Mouse (Mus musculus) CH12.LX (cell line): ENCODE data around the gene Timp1. TPM values are rescaled to one million over a fixed set of nuclear protein-coding genes. Genes with fewer than 3 reads are reported as not detected.

ENCODE experiments used
- DNase-seq: peaks from one replicate; pipeline ENCODE4 v3.0.0-alpha.2; 2013; ENCODE audit errors: extremely low read depth
- H3K27ac ChIP-seq: 2 replicates; pipeline ENCODE4 v1.5.1; 2012; ENCODE audit warnings: low read depth, mild to moderate bottlenecking, control low read depth, moderate library complexity; ENCODE audit not compliant: insufficient read depth
- H3K27me3 ChIP-seq: replicated peaks from 2 replicates; pipeline ENCODE3; 2012; ENCODE audit warnings: inconsistent platforms
- H3K36me3 ChIP-seq, 2 experiments: replicated peaks in 1 of 2; 2 replicates each; pipeline versions ENCODE3 to v1.6.1; 2012; ENCODE audit warnings: inconsistent platforms in 1 of 2, low read length in 1 of 2, mild to moderate bottlenecking in 1 of 2, mixed read lengths in 1 of 2, moderate library complexity in 1 of 2; ENCODE audit not compliant: control insufficient read depth in 1 of 2, insufficient read depth in 1 of 2
- H3K4me1 ChIP-seq, 2 experiments: 2 replicates each; pipeline ENCODE4 v1.6.1; 2012; ENCODE audit warnings: inconsistent platforms in 1 of 2, moderate library complexity in 1 of 2; ENCODE audit not compliant: insufficient read depth in 2 of 2, control insufficient read depth in 1 of 2
- H3K4me2 ChIP-seq: 2 replicates; pipeline ENCODE4 v1.6.1; 2012; ENCODE audit warnings: low read depth, mild to moderate bottlenecking, control low read depth; ENCODE audit not compliant: poor library complexity, insufficient read depth, severe bottlenecking
- H3K4me3 ChIP-seq, 3 experiments: fragments of 150-350 bp in 1 of 3; sonication (generic) in 1 of 3; replicated peaks in 1 of 3; 2 replicates each; pipeline versions ENCODE3 to v1.5.1; 2011 to 2012; ENCODE audit warnings: low read depth in 2 of 3, low read length in 2 of 3, mild to moderate bottlenecking in 2 of 3, moderate library complexity in 2 of 3, control low read depth in 1 of 3, improper control_type of control experiment in 1 of 3, inconsistent platforms in 1 of 3, mixed read lengths in 1 of 3; ENCODE audit not compliant: poor library complexity in 1 of 3
- H3K79me2 ChIP-seq: replicated peaks from 2 replicates; pipeline ENCODE4 v1.6.1; 2012; ENCODE audit warnings: mild to moderate bottlenecking, moderate library complexity; ENCODE audit not compliant: control insufficient read depth, poor library complexity, insufficient read depth, severe bottlenecking; ENCODE audit errors: extremely low read depth
- H3K9ac ChIP-seq: 2 replicates; pipeline ENCODE4 v1.6.1; 2012; ENCODE audit warnings: low read depth, mild to moderate bottlenecking, control low read depth, moderate library complexity; ENCODE audit not compliant: insufficient read depth
- H3K9me3 ChIP-seq: replicated peaks from 2 replicates; pipeline ENCODE3; 2012; ENCODE audit warnings: low read length, inconsistent platforms, mixed read lengths
- BHLHE40 ChIP-seq: IDR thresholded peaks from 2 replicates; pipeline ENCODE4 v1.6.1; 2011; ENCODE audit warnings: mild to moderate bottlenecking, low read depth, low read length, improper control_type of control experiment
- CHD1 ChIP-seq: IDR thresholded peaks from 2 replicates; pipeline ENCODE4 v1.6.1; 2012; ENCODE audit warnings: low read depth, low read length, improper control_type of control experiment, inconsistent platforms
- CHD2 ChIP-seq: IDR thresholded peaks from 2 replicates; pipeline ENCODE4 v1.6.1; 2011; ENCODE audit warnings: low read length, improper control_type of control experiment
- E2F4 ChIP-seq: IDR thresholded peaks from 2 replicates; pipeline ENCODE4 v1.6.1; 2011; ENCODE audit warnings: low read depth, low read length, improper control_type of control experiment; ENCODE audit not compliant: insufficient replicate concordance
- ETS1 ChIP-seq: conservative IDR thresholded peaks from 2 replicates; pipeline ENCODE4 v1.6.1; 2012; ENCODE audit warnings: low read depth, mild to moderate bottlenecking, inconsistent platforms, low read length, improper control_type of control experiment, moderate library complexity
- GABPA ChIP-seq: IDR thresholded peaks from 2 replicates; pipeline ENCODE4 v1.6.1; 2012; ENCODE audit warnings: low read depth, low read length, improper control_type of control experiment, inconsistent platforms; ENCODE audit not compliant: insufficient replicate concordance
- JUN ChIP-seq: IDR thresholded peaks from 2 replicates; pipeline ENCODE4 v1.6.1; 2011; ENCODE audit warnings: low read depth, mild to moderate bottlenecking, low read length, improper control_type of control experiment, moderate library complexity; ENCODE audit not compliant: insufficient read depth
- JUND ChIP-seq: conservative IDR thresholded peaks from 2 replicates; pipeline ENCODE4 v1.6.1; 2011; ENCODE audit warnings: low read depth, low read length, improper control_type of control experiment
- MAFK ChIP-seq: IDR thresholded peaks from 2 replicates; pipeline ENCODE4 v1.6.1; 2011; ENCODE audit warnings: low read length, improper control_type of control experiment; ENCODE audit not compliant: insufficient replicate concordance
- MAX ChIP-seq: IDR thresholded peaks from 2 replicates; pipeline ENCODE4 v1.6.1; 2011; ENCODE audit warnings: low read length, improper control_type of control experiment
- MEF2A ChIP-seq: IDR thresholded peaks from 2 replicates; pipeline ENCODE4 v1.6.1; 2014; ENCODE audit warnings: low read depth, mild to moderate bottlenecking, inconsistent platforms, low read length, improper control_type of control experiment, borderline replicate concordance
- MYC ChIP-seq: IDR thresholded peaks from 2 replicates; pipeline ENCODE4 v1.6.1; 2011; ENCODE audit warnings: low read depth, mild to moderate bottlenecking, improper control_type of control experiment, low read length
- NELFE ChIP-seq: IDR thresholded peaks from 2 replicates; pipeline ENCODE4 v1.6.1; 2011; ENCODE audit warnings: low read depth, low read length, improper control_type of control experiment
- NRF1 ChIP-seq: IDR thresholded peaks from 2 replicates; pipeline ENCODE4 v1.6.1; 2014; ENCODE audit warnings: low read depth, mild to moderate bottlenecking, inconsistent platforms, low read length, improper control_type of control experiment, moderate library complexity
- PAX5 ChIP-seq: IDR thresholded peaks from 2 replicates; pipeline ENCODE4 v1.6.1; 2012; ENCODE audit warnings: low read length, inconsistent platforms, mixed read lengths
- POLR2AphosphoS2 ChIP-seq: IDR thresholded peaks from 2 replicates; pipeline ENCODE4 v1.6.1; 2011; ENCODE audit warnings: low read depth, low read length, improper control_type of control experiment
- SIN3A ChIP-seq: IDR thresholded peaks from 2 replicates; pipeline ENCODE4 v1.6.1; 2012; ENCODE audit warnings: low read length, improper control_type of control experiment, inconsistent platforms
- SMC3 ChIP-seq: IDR thresholded peaks from 2 replicates; pipeline ENCODE4 v1.6.1; 2011; ENCODE audit warnings: low read depth, low read length, improper control_type of control experiment
- UBTF ChIP-seq: IDR thresholded peaks from 2 replicates; pipeline ENCODE4 v1.6.1; 2012; ENCODE audit warnings: low read depth, mild to moderate bottlenecking, inconsistent platforms, low read length, improper control_type of control experiment, moderate library complexity
- USF2 ChIP-seq: conservative IDR thresholded peaks from 2 replicates; pipeline ENCODE4 v1.6.1; 2011; ENCODE audit warnings: low read depth, low read length, improper control_type of control experiment
- ZC3H11A ChIP-seq: IDR thresholded peaks from 2 replicates; pipeline ENCODE4 v1.6.1; 2012; ENCODE audit warnings: low read depth, mild to moderate bottlenecking, inconsistent platforms, low read length, improper control_type of control experiment
- ZMIZ1 ChIP-seq: IDR thresholded peaks from 2 replicates; pipeline ENCODE4 v1.6.1; 2012; ENCODE audit warnings: low read depth, mild to moderate bottlenecking, inconsistent platforms, low read length, improper control_type of control experiment
- dilution Hi-C: fragments of 300-500 bp; cut with MboI; formaldehyde crosslinking; loops from 2 replicates; pipeline ENCODE4 v1.14.3; 2020; ENCODE audit warnings: low sequenced_read_pairs; ENCODE audit not compliant: extremely low pct_unique_long_range_greater_than_20kb, extremely low pct_ligation_motif_present
- in situ Hi-C: fragments of 300-500 bp; cut with MboI; formaldehyde crosslinking; loops from 3 replicates; pipeline ENCODE4 v1.14.3; 2019; ENCODE audit warnings: low sequenced_read_pairs, low pct_ligation_motif_present, low pct_unique_long_range_greater_than_20kb, mixed read lengths
- polyA plus RNA-seq: library from polyadenylated mRNA; unstranded; fragments of >175 nt; gene quantifications from 2 replicates; pipeline ENCODE4 v1.2.1, GENCODE M21; 2012; ENCODE audit warnings: low read depth; ENCODE audit not compliant: insufficient read length
- total RNA-seq, 2 experiments: library from RNA; depleted of rRNA; stranded (reverse); fragments of 300-350 nt in 1 of 2; fragments of >200 nt in 1 of 2; gene quantifications; 2 replicates each; pipeline ENCODE4 v1.2.3; 2012 to 2014

Gene Timp1
- total and polyA plus RNA-seq, 3 experiments, result 0.13 to 0.36 TPM; not detected in 1

DNA sequence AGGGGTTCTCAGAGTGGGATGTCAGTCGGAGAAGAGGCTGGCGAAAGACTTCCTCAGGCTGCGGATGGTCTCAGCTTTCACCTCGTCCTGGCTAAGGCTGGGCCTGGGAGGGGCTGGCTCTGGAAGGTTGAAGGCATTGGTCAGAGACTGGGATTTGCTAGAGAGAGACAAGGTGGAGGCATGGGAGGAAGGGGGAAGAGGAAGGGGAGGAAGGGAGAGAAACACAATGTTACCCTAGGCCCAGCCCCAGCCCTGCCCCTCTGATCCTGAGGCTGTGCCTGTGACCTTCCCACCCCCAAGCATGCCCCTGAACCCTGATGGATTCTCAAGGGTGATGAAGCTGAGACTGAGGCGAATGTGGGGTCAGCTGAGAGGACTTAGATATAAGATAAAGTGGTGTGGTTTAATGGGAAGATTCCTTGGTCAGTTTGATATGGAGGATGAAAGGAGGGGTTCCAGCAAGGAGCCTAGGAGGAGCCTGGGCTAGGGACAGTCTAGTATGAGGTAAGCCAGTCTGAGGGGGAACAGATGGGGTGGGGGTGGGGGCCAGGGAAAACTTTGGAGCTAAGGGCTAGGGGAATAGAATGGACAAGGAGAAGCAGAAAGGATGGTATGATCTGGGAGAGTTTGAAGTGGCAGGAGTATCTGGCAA, 8.4 kb upstream of the Timp1 start:
- no peak for TF ChIP-seq UBTF
- no peak for TF ChIP-seq NRF1
- TF ChIP-seq SMC3, result no peak
- TF ChIP-seq ETS1, result no peak
- TF ChIP-seq CHD1, result no peak
- no peak for TF ChIP-seq GABPA
- no peak for TF ChIP-seq CHD2
- TF ChIP-seq USF2, result no peak
- no peak for TF ChIP-seq E2F4
- TF ChIP-seq, all 38 proteins: peak for 0
- Histone ChIP-seq H3K27me3 (no peaks in the 10 kb centered on the region), H3K79me2 (no peaks in the 10 kb centered on the region), H3K27ac (no peak overlapping the region), H3K4me3 (no peak overlapping the region), H3K9ac (no peak overlapping the region), H3K36me3 (peaks cover 26 to 65% of the 10 kb centered on the region in 2 experiments), H3K4me2 (no peak overlapping the region), H3K4me1 (no peaks in the 10 kb centered on the region), H3K9me3 (no peaks in the 10 kb centered on the region)
- in situ Hi-C loops (no loop called here), dilution Hi-C loops (no loop called here)
- no peak for DNase-seq

DNA sequence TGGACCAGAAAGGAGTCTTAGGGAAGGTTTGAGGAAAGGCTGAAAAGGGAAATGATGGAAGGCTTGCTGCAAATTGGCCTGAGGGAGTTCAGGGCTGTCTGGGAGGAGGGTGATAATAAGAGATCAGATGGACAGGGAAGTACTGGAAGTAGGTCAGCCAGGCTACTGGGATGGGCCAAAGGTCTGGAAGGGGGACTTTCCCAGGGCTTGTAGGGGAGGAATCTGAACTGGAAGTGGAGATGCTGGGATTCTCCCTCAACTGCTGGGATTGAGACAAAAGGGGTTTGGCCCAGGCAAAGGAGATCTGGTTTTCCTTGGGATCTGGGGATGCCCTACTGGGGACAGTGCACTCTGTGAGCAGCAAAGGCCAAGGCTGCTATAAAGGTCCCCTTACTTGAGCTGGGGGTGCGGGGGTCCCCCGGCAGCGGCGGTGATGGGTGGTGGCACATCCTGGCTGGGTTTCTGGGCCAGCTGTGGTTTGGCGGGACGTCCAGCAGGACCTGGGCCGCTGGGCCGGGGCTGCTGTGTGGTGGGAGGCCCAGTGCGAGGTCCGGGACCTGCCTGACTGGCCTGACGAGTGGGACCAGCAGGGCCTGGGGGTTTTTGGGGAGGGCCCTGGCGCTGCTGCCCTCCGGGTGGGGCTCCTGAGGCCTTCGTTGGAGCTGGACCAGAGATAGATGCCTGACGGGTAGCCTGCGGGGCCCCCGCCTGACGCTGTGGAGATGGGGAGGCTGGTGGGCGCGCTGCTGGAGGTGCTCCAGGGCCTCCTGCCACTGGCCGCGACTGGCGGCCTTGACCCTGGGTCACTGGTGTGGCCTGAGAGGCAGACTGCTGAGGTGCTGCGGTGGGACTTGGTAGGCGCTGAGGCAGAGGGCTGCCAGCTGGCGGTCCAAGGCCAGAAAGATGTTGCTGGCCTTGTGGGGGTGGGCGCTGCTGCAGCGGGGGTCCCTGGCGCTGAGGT, 7.6 kb upstream of the Timp1 start:
- Histone ChIP-seq H3K79me2 (no peaks in the 10 kb centered on the region), H3K9me3 (no peaks in the 10 kb centered on the region)
- in situ Hi-C loops, result no loop called here
- no peak for TF ChIP-seq MAFK
- no peak for TF ChIP-seq MYC
- no peak for TF ChIP-seq MAX
- TF ChIP-seq NELFE, result no peak
- no peak for TF ChIP-seq ETS1
- TF ChIP-seq PAX5, result no peak
- no peak for TF ChIP-seq USF2
- no peak for TF ChIP-seq SIN3A
- TF ChIP-seq SMC3, result no peak
- TF ChIP-seq POLR2AphosphoS2, result no peak
- TF ChIP-seq CHD1, result no peak
- TF ChIP-seq ZC3H11A, result no peak
- TF ChIP-seq ZMIZ1, result no peak
- no peak for TF ChIP-seq JUN
- TF ChIP-seq MEF2A, result no peak
- no peak for TF ChIP-seq E2F4
- TF ChIP-seq BHLHE40, result no peak
- no peak for TF ChIP-seq JUND
- TF ChIP-seq, all 38 proteins: peak for 0
- Histone ChIP-seq H3K9ac (no peak overlapping the region), H3K4me2 (no peak overlapping the region), H3K36me3 (peaks cover 21 to 57% of the 10 kb centered on the region in 2 experiments), H3K4me3 (no peak overlapping the region), H3K4me1 (no peaks in the 10 kb centered on the region), H3K27ac (no peak overlapping the region), H3K27me3 (no peaks in the 10 kb centered on the region)
- dilution Hi-C loops, result no loop called here
- DNase-seq, result no peak
